Mouse (Mus musculus): Measurements from ENCODE around the gene Slc6a20b. TPM values are rescaled to one million over a fixed set of nuclear protein-coding genes. Genes with fewer than 3 reads are reported as not detected.
"Not testable (repeated sequence)": the region's sequence is repeated elsewhere in the genome, so short reads cannot be mapped to it uniquely, and the experiment has no call there.

The Slc6a20b gene
- polyA plus RNA-seq (2014; fragmentation: Nextera tagmentation; extraction: Ambion mirVana): 0.09 and 0.10 TPM in 2 replicates

- 86% methylated on average over 6 of the region's 6 CpGs for WGBS
Measured at GRCm38 (mm10) chr9:123632281-123632680, at the start of gene Slc6a20b. Gene Slc6a20b (minus strand): TSS chr9:123632565.

GRCm38 (mm10) chr9:123679198-123679597 lies 46.8 kb upstream of the Slc6a20b start:
- DNase-seq (ENCODE audit: low spot score): no peak

More at GRCm38 (mm10) chr9:123632281-123632680, at the start of gene Slc6a20b:
- ATAC-seq (no peak), DNase-seq (ENCODE audit: low spot score) (no peak)
- Histone ChIP-seq H3K4me2 (ENCODE audit: low read length) (no peak within 1 kb of the TSS), H3K27ac (ENCODE audit: low read depth, low read length) (no peak within 1 kb of the TSS), H3K4me3 (ENCODE audit: low read depth, low read length) (no peak within 1 kb of the TSS), H3K9me3 (replicated peaks; ENCODE audit: control insufficient read depth, low read length) (no peaks in the 10 kb centered on the region), H3K27me3 (replicated peaks; ENCODE audit: control insufficient read depth, insufficient read depth, low read length) (no peaks in the 10 kb centered on the region), H3K4me1 (ENCODE audit: control insufficient read depth, insufficient read depth, low read length) (no peaks in the 10 kb centered on the region), H3K9ac (ENCODE audit: low read length) (no peak within 1 kb of the TSS), H3K36me3 (ENCODE audit: control insufficient read depth, insufficient read depth, low read length) (no peaks in the 10 kb centered on the region)

GRCm38 (mm10) chr9:123678327-123679105 lies 46.2 kb upstream of the Slc6a20b start, which contains the start of the genes Ccr9 and Slc6a20a:
Gene Ccr9 (plus strand): TSS chr9:123678439.
Gene Slc6a20a (minus strand): TSS chr9:123678885.
- peaks cover 31% of the 10 kb centered on the region for H3K27me3 ChIP-seq (replicated peaks; ENCODE audit: control insufficient read depth, insufficient read depth, low read length)
- H3K4me2 ChIP-seq (ENCODE audit: low read length): peak within 1 kb of the TSS; percentile 72
- no peak within 1 kb of the TSS for H3K27ac ChIP-seq (ENCODE audit: low read depth, low read length)
- H3K36me3 ChIP-seq (ENCODE audit: control insufficient read depth, insufficient read depth, low read length): no peaks in the 10 kb centered on the region
- under 1% methylated on average over 72 of the region's 73 CpGs for WGBS
- peaks cover 6% of the 10 kb centered on the region for H3K4me1 ChIP-seq (ENCODE audit: control insufficient read depth, insufficient read depth, low read length)
- peak within 1 kb of the TSS; percentile 35 for H3K4me3 ChIP-seq (ENCODE audit: low read depth, low read length)
- H3K9me3 ChIP-seq (replicated peaks; ENCODE audit: control insufficient read depth, low read length): no peaks in the 10 kb centered on the region
- peak within 1 kb of the TSS; percentile 55 for H3K9ac ChIP-seq (ENCODE audit: low read length)
- DNase-seq (ENCODE audit: low spot score) (peak; percentile 37), ATAC-seq (peak; percentile 37)

More at GRCm38 (mm10) chr9:123679198-123679597, 46.8 kb upstream of the Slc6a20b start:
- H3K36me3 ChIP-seq (ENCODE audit: control insufficient read depth, insufficient read depth, low read length): no peaks in the 10 kb centered on the region
- H3K27me3 ChIP-seq (replicated peaks; ENCODE audit: control insufficient read depth, insufficient read depth, low read length): peaks cover 31% of the 10 kb centered on the region
- ATAC-seq: no peak
- peak overlapping the region; percentile 35 for H3K4me3 ChIP-seq (ENCODE audit: low read depth, low read length)
- H3K4me1 ChIP-seq (ENCODE audit: control insufficient read depth, insufficient read depth, low read length): peaks cover 6% of the 10 kb centered on the region
- H3K27ac ChIP-seq (ENCODE audit: low read depth, low read length): no peak overlapping the region
- H3K9ac ChIP-seq (ENCODE audit: low read length): no peak overlapping the region
- no peaks in the 10 kb centered on the region for H3K9me3 ChIP-seq (replicated peaks; ENCODE audit: control insufficient read depth, low read length)
- 20% methylated on average over 2 of the region's 2 CpGs for WGBS
- H3K4me2 ChIP-seq (ENCODE audit: low read length): peak overlapping the region; percentile 72

GRCm38 (mm10) chr9:123665645-123666044 lies 33.3 kb upstream of the Slc6a20b start:
- Histone ChIP-seq H3K27ac (ENCODE audit: low read depth, low read length) (no peak overlapping the region), H3K9ac (ENCODE audit: low read length) (no peak overlapping the region), H3K4me3 (ENCODE audit: low read depth, low read length) (no peak overlapping the region), H3K9me3 (replicated peaks; ENCODE audit: control insufficient read depth, low read length) (no peaks in the 10 kb centered on the region), H3K36me3 (ENCODE audit: control insufficient read depth, insufficient read depth, low read length) (no peaks in the 10 kb centered on the region), H3K4me1 (ENCODE audit: control insufficient read depth, insufficient read depth, low read length) (no peaks in the 10 kb centered on the region), H3K27me3 (replicated peaks; ENCODE audit: control insufficient read depth, insufficient read depth, low read length) (no peaks in the 10 kb centered on the region), H3K4me2 (ENCODE audit: low read length) (no peak overlapping the region)
- DNase-seq (ENCODE audit: low spot score): peak; percentile 41
- no peak for ATAC-seq
- WGBS: 55% methylated on average over 5 of the region's 5 CpGs

GRCm38 (mm10) chr9:123659986-123660676 lies 27.8 kb upstream of the Slc6a20b start:
- H3K4me2 ChIP-seq (ENCODE audit: low read length); H3K9me3 ChIP-seq (replicated peaks; ENCODE audit: control insufficient read depth, low read length); H3K4me3 ChIP-seq (ENCODE audit: low read depth, low read length); H3K27me3 ChIP-seq (replicated peaks; ENCODE audit: control insufficient read depth, insufficient read depth, low read length); H3K27ac ChIP-seq (ENCODE audit: low read depth, low read length); H3K9ac ChIP-seq (ENCODE audit: low read length); H3K36me3 ChIP-seq (ENCODE audit: control insufficient read depth, insufficient read depth, low read length); H3K4me1 ChIP-seq (ENCODE audit: control insufficient read depth, insufficient read depth, low read length): not testable (repeated sequence)
- WGBS: 74% methylated on average over 16 of the region's 18 CpGs
- DNase-seq (ENCODE audit: low spot score): peak; percentile 58
- ATAC-seq: peak; percentile 73; the same call in 1 of the 2 replicates

GRCm38 (mm10) chr9:123658981-123659380 lies 26.6 kb upstream of the Slc6a20b start:
- DNase-seq (ENCODE audit: low spot score): no peak
- Histone ChIP-seq H3K4me2 (ENCODE audit: low read length) (no peak overlapping the region), H3K4me1 (ENCODE audit: control insufficient read depth, insufficient read depth, low read length) (no peaks in the 10 kb centered on the region), H3K27me3 (replicated peaks; ENCODE audit: control insufficient read depth, insufficient read depth, low read length) (no peaks in the 10 kb centered on the region), H3K4me3 (ENCODE audit: low read depth, low read length) (no peak overlapping the region), H3K27ac (ENCODE audit: low read depth, low read length) (no peak overlapping the region), H3K9ac (ENCODE audit: low read length) (no peak overlapping the region), H3K36me3 (ENCODE audit: control insufficient read depth, insufficient read depth, low read length) (no peaks in the 10 kb centered on the region), H3K9me3 (replicated peaks; ENCODE audit: control insufficient read depth, low read length) (no peaks in the 10 kb centered on the region)
- ATAC-seq: no peak

GRCm38 (mm10) chr9:123657457-123657856 lies 25.1 kb upstream of the Slc6a20b start:
- Histone ChIP-seq H3K36me3 (ENCODE audit: control insufficient read depth, insufficient read depth, low read length) (no peaks in the 10 kb centered on the region), H3K4me2 (ENCODE audit: low read length) (no peak overlapping the region), H3K27me3 (replicated peaks; ENCODE audit: control insufficient read depth, insufficient read depth, low read length) (no peaks in the 10 kb centered on the region), H3K27ac (ENCODE audit: low read depth, low read length) (no peak overlapping the region), H3K4me3 (ENCODE audit: low read depth, low read length) (no peak overlapping the region), H3K9ac (ENCODE audit: low read length) (no peak overlapping the region), H3K4me1 (ENCODE audit: control insufficient read depth, insufficient read depth, low read length) (no peaks in the 10 kb centered on the region), H3K9me3 (replicated peaks; ENCODE audit: control insufficient read depth, low read length) (no peaks in the 10 kb centered on the region)
- DNase-seq (ENCODE audit: low spot score) (no peak), ATAC-seq (no peak)
- WGBS: 81% methylated on average over 3 of the region's 3 CpGs

GRCm38 (mm10) chr9:123651369-123651768 lies 19.0 kb upstream of the Slc6a20b start:
- ATAC-seq: no peak
- 55% methylated on average over 4 of the region's 4 CpGs for WGBS

More at GRCm38 (mm10) chr9:123651369-123651768, 19.0 kb upstream of the Slc6a20b start:
- H3K4me1 ChIP-seq (ENCODE audit: control insufficient read depth, insufficient read depth, low read length): no peaks in the 10 kb centered on the region
- H3K9me3 ChIP-seq (replicated peaks; ENCODE audit: control insufficient read depth, low read length): no peaks in the 10 kb centered on the region
- no peak overlapping the region for H3K27ac ChIP-seq (ENCODE audit: low read depth, low read length)
- H3K9ac ChIP-seq (ENCODE audit: low read length): no peak overlapping the region
- no peak overlapping the region for H3K4me3 ChIP-seq (ENCODE audit: low read depth, low read length)
- DNase-seq (ENCODE audit: low spot score): no peak
- H3K27me3 ChIP-seq (replicated peaks; ENCODE audit: control insufficient read depth, insufficient read depth, low read length): no peaks in the 10 kb centered on the region
- no peaks in the 10 kb centered on the region for H3K36me3 ChIP-seq (ENCODE audit: control insufficient read depth, insufficient read depth, low read length)
- no peak overlapping the region for H3K4me2 ChIP-seq (ENCODE audit: low read length)

All from forebrain, embryonic 14.5 days (tissue).